Mouse (Mus musculus) CD4-positive, CD25-positive, alpha-beta regulatory T cell, adult 9 weeks (primary cell): ENCODE results near the gene Mier2. TPM values are rescaled to one million over a fixed set of nuclear protein-coding genes. Genes with fewer than 3 reads are reported as not detected.

Experiments
- polyA plus RNA-seq: library from polyadenylated mRNA; unstranded; fragments of 100-300 nt; shearing (Covaris generic); gene quantifications from one replicate; pipeline ENCODE4 v1.2.1, GENCODE M21; 2017

Mier2 gene
- 32.0 TPM for polyA plus RNA-seq

GRCm38 (mm10) chr10:79554330-79555237 is at the start of gene Mier2:
Mier2 (minus strand) TSS chr10:79555199.

GRCm38 (mm10) chr10:79587061-79587751 is 32.2 kb upstream of the Mier2 start, which contains the start of gene Theg:
Theg (minus strand) TSS chr10:79587331.

DNA sequence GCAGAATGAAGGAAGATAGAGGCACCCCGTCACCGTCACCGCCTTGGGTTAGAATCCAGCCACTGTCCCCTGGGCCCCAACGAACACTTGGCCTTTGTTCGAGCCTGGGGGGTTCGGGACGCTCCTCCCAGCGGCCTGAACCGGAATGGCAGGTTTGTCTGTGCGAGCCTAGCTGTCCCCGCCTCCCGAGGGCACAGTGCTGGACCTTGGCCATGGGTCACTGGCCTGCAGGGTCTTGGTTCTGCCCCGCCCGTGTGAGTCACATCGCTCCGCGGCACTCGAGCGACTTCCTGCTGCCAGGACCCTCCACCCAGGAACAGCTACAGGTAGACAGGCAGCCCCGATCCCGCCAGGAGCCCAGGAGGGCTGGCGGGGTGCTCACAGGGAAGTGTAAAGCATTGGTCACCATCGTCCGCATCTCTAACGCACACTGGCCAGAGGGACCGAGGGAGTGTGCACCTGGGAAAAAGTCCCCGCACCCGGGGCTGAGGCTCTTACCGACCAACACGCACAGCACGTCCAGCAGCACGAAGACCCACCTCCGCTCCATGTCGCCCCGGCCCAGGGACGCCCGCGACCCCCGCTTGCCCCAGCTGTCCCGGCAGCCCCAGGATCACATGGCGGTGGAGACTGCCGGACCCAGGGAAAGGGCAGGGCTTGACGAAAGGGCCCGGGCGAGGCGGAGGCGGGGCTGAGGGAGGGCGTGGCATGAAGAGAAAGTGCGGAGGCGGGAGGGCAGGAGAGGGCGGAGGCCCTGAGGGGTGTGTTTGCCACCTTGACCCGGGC is 21.7 kb downstream of the Mier2 start, which contains the start of gene Plpp2:
Gene Plpp2, minus strand, starts transcription at position 671 of the 786 bp plus-strand sequence.

Other genes with a start within 250 kb of the Mier2 start
- not detected for gene Vmn2r82, start 198.7 kb downstream of the Mier2 start, polyA plus RNA-seq
- not detected for gene Vmn2r83, start 86.5 kb downstream of the Mier2 start, polyA plus RNA-seq
- gene Plpp2, start 21.4 kb downstream of the Mier2 start, polyA plus RNA-seq: 4.5 TPM
- gene Theg, start 32.1 kb upstream of the Mier2 start, polyA plus RNA-seq: not detected
- not detected for gene C2cd4c, start 58.8 kb upstream of the Mier2 start, polyA plus RNA-seq
- not detected for gene Shc2, start 82.7 kb upstream of the Mier2 start, polyA plus RNA-seq
- not detected for gene Odf3l2, start 90.5 kb upstream of the Mier2 start, polyA plus RNA-seq
- gene Madcam1, start 109.4 kb upstream of the Mier2 start, polyA plus RNA-seq: 0.40 TPM
- gene Tpgs1, start 114.2 kb upstream of the Mier2 start, polyA plus RNA-seq: 29.7 TPM
- gene Cdc34, start 127.0 kb upstream of the Mier2 start, polyA plus RNA-seq: 12.9 TPM
- 0.63 TPM for gene Gzmm, start 133.8 kb upstream of the Mier2 start, polyA plus RNA-seq
- 186 TPM for gene Bsg, start 149.3 kb upstream of the Mier2 start, polyA plus RNA-seq
- gene Hcn2, start 161.4 kb upstream of the Mier2 start, polyA plus RNA-seq: not detected
- gene Polrmt, start 191.4 kb upstream of the Mier2 start, polyA plus RNA-seq: 35.6 TPM
- gene Fgf22, start 199.9 kb upstream of the Mier2 start, polyA plus RNA-seq: not detected
- gene Rnf126, start 211.8 kb upstream of the Mier2 start, polyA plus RNA-seq: 4.2 TPM
- 0.52 TPM for gene Fstl3, start 222.1 kb upstream of the Mier2 start, polyA plus RNA-seq
- not detected for gene Prss57, start 235.8 kb upstream of the Mier2 start, polyA plus RNA-seq
- 0.27 TPM for gene Palm, start 238.4 kb upstream of the Mier2 start, polyA plus RNA-seq